Mouse (Mus musculus): ENCODE results near the gene Rbck1. TPM values are rescaled to one million over a fixed set of nuclear protein-coding genes. Genes with fewer than 3 reads are reported as not detected.
"Not testable (repeated sequence)": the region's sequence is repeated elsewhere in the genome, so short reads cannot be mapped to it uniquely, and the experiment has no call there.

The Rbck1 gene
- polyA plus RNA-seq, 2 experiments: 34.3 to 49.6 TPM

- Histone ChIP-seq H3K9me3 (ENCODE audit: control insufficient read depth, low read length) (no peaks in the 10 kb centered on the region), H3K9ac (replicated peaks) (peak overlapping the region; percentile 74), H3K27me3 (ENCODE audit: control insufficient read depth, insufficient read depth, low read length) (no peaks in the 10 kb centered on the region), H3K4me1 (replicated peaks; ENCODE audit: control insufficient read depth in 2 of 2, insufficient read depth in 2 of 2, low read length in 1 of 2) (peaks cover 4 to 17% of the 10 kb centered on the region in 2 experiments), H3K36me3 (replicated peaks; ENCODE audit: control insufficient read depth, insufficient read depth, low read depth) (no peaks in the 10 kb centered on the region), H3K27ac (peak overlapping the region; percentile 12), H3K4me2 (ENCODE audit: low read depth) (peak overlapping the region; percentile 80), H3K4me3 (ENCODE audit: insufficient read depth in 1 of 2, low read depth in 2 of 2, low read length in 2 of 2) (peak overlapping the region; percentile 73 to 74)
- no peak for DNase-seq (ENCODE audit: low read depth in 3 of 3, low spot score in 3 of 3)
- WGBS (ENCODE audit: insufficient replicate concordance): 2% methylated on average over 15 of the region's 15 CpGs
- ATAC-seq (ENCODE audit: insufficient read depth): peak; percentile 55
- no peak for TF ChIP-seq EP300 (IDR thresholded peaks at IDR 0.05; ENCODE audit: low read depth)
- no peak for TF ChIP-seq CTCF (IDR thresholded peaks at IDR 0.05; ENCODE audit: low read depth)
These were observed 39.2 kb downstream of the Rbck1 start for GRCm38 (mm10) chr2:152293179-152293726.

- H3K4me1 ChIP-seq (replicated peaks; ENCODE audit: control insufficient read depth in 2 of 2, insufficient read depth in 2 of 2, low read length in 1 of 2): peaks cover 4 to 15% of the 10 kb centered on the region in 2 experiments
- ATAC-seq (ENCODE audit: insufficient read depth) (no peak), DNase-seq (ENCODE audit: low read depth in 3 of 3, low spot score in 3 of 3) (no peak)
- H3K36me3 ChIP-seq (replicated peaks; ENCODE audit: control insufficient read depth, insufficient read depth, low read depth): no peaks in the 10 kb centered on the region
- no peaks in the 10 kb centered on the region for H3K27me3 ChIP-seq (ENCODE audit: control insufficient read depth, insufficient read depth, low read length)
- no peak overlapping the region for H3K4me2 ChIP-seq (ENCODE audit: low read depth)
- TF ChIP-seq EP300 (IDR thresholded peaks at IDR 0.05; ENCODE audit: low read depth): no peak
- TF ChIP-seq CTCF (IDR thresholded peaks at IDR 0.05; ENCODE audit: low read depth): no peak
- no peak overlapping the region for H3K27ac ChIP-seq
- no peak overlapping the region for H3K9ac ChIP-seq (replicated peaks)
- 79% methylated on average over 2 of the region's 2 CpGs for WGBS (ENCODE audit: insufficient replicate concordance)
- no peaks in the 10 kb centered on the region for H3K9me3 ChIP-seq (ENCODE audit: control insufficient read depth, low read length)
- H3K4me3 ChIP-seq (ENCODE audit: insufficient read depth in 1 of 2, low read depth in 2 of 2, low read length in 2 of 2): no peak overlapping the region
These were observed 40.0 kb downstream of the Rbck1 start for GRCm38 (mm10) chr2:152292475-152292874.

GRCm38 (mm10) chr2:152289623-152290022 is 42.8 kb downstream of the Rbck1 start:
- not testable (repeated sequence) for H3K4me1 ChIP-seq (replicated peaks; ENCODE audit: control insufficient read depth in 2 of 2, insufficient read depth in 2 of 2, low read length in 1 of 2); H3K27me3 ChIP-seq (ENCODE audit: control insufficient read depth, insufficient read depth, low read length); ATAC-seq (ENCODE audit: insufficient read depth); H3K9ac ChIP-seq (replicated peaks); H3K9me3 ChIP-seq (ENCODE audit: control insufficient read depth, low read length); H3K4me3 ChIP-seq (ENCODE audit: insufficient read depth in 1 of 2, low read depth in 2 of 2, low read length in 2 of 2); H3K4me2 ChIP-seq (ENCODE audit: low read depth); H3K36me3 ChIP-seq (replicated peaks; ENCODE audit: control insufficient read depth, insufficient read depth, low read depth); H3K27ac ChIP-seq; DNase-seq (ENCODE audit: low read depth in 3 of 3, low spot score in 3 of 3)
- 73% methylated on average over 2 of the region's 2 CpGs for WGBS (ENCODE audit: insufficient replicate concordance)

- H3K9me3 ChIP-seq (ENCODE audit: control insufficient read depth, low read length): no peaks in the 10 kb centered on the region
- H3K4me3 ChIP-seq (ENCODE audit: insufficient read depth in 1 of 2, low read depth in 2 of 2, low read length in 2 of 2): no peak overlapping the region
- H3K4me1 ChIP-seq (replicated peaks; ENCODE audit: control insufficient read depth in 2 of 2, insufficient read depth in 2 of 2, low read length in 1 of 2): no peaks in the 10 kb centered on the region
- ATAC-seq (ENCODE audit: insufficient read depth) (no peak), DNase-seq (ENCODE audit: low read depth in 3 of 3, low spot score in 3 of 3) (no peak)
- peaks cover 8% of the 10 kb centered on the region for H3K36me3 ChIP-seq (replicated peaks; ENCODE audit: control insufficient read depth, insufficient read depth, low read depth)
- TF ChIP-seq EP300 (IDR thresholded peaks at IDR 0.05; ENCODE audit: low read depth) (no peak), CTCF (IDR thresholded peaks at IDR 0.05; ENCODE audit: low read depth) (no peak)
- 71% methylated on average over 8 of the region's 8 CpGs for WGBS (ENCODE audit: insufficient replicate concordance)
- H3K4me2 ChIP-seq (ENCODE audit: low read depth): no peak overlapping the region
- H3K9ac ChIP-seq (replicated peaks): no peak overlapping the region
- no peaks in the 10 kb centered on the region for H3K27me3 ChIP-seq (ENCODE audit: control insufficient read depth, insufficient read depth, low read length)
- no peak overlapping the region for H3K27ac ChIP-seq
These were observed 44.4 kb downstream of the Rbck1 start for GRCm38 (mm10) chr2:152288046-152288445.

GRCm38 (mm10) chr2:152287560-152287959 is 44.9 kb downstream of the Rbck1 start:
- peaks cover 13% of the 10 kb centered on the region for H3K36me3 ChIP-seq (replicated peaks; ENCODE audit: control insufficient read depth, insufficient read depth, low read depth)
- no peaks in the 10 kb centered on the region for H3K27me3 ChIP-seq (ENCODE audit: control insufficient read depth, insufficient read depth, low read length)
- DNase-seq (ENCODE audit: low read depth in 3 of 3, low spot score in 3 of 3): no peak
- no peak overlapping the region for H3K4me3 ChIP-seq (ENCODE audit: insufficient read depth in 1 of 2, low read depth in 2 of 2, low read length in 2 of 2)
- no peak overlapping the region for H3K9ac ChIP-seq (replicated peaks)
- no peaks in the 10 kb centered on the region for H3K9me3 ChIP-seq (ENCODE audit: control insufficient read depth, low read length)
- H3K27ac ChIP-seq: no peak overlapping the region
- no peak overlapping the region for H3K4me2 ChIP-seq (ENCODE audit: low read depth)
- TF ChIP-seq EP300 (IDR thresholded peaks at IDR 0.05; ENCODE audit: low read depth): no peak
- TF ChIP-seq CTCF (IDR thresholded peaks at IDR 0.05; ENCODE audit: low read depth): no peak
- ATAC-seq (ENCODE audit: insufficient read depth): no peak
- WGBS (ENCODE audit: insufficient replicate concordance): 80% methylated on average over 5 of the region's 5 CpGs
- no peaks in the 10 kb centered on the region for H3K4me1 ChIP-seq (replicated peaks; ENCODE audit: control insufficient read depth in 2 of 2, insufficient read depth in 2 of 2, low read length in 1 of 2)
